Comparison of ENCODE assay signal across 7 mouse cellular contexts in genomic region chr7:139251881-139252301, GRCm38 (mm10). TPM values are rescaled to one million over a fixed set of nuclear protein-coding genes. Genes with fewer than 3 reads are reported as not detected.
DNase-seq lines count a peak whose midpoint lies in the region; ATAC-seq lines count a peak whose summit lies in the region.

No protein-coding gene starts in this region.

- WGBS in neural tube, embryonic 13.5 days = 63% methylated on average over 5 of the region's 5 CpGs
- 60% methylated on average over 5 of the region's 5 CpGs for WGBS in neural tube, embryonic 15.5 days
- WGBS in embryonic facial prominence, embryonic 13.5 days = 64% methylated on average over 5 of the region's 5 CpGs
- 48% methylated on average over 5 of the region's 5 CpGs for WGBS in limb, embryonic 15.5 days

- H3K4me1 ChIP-seq in neural tube, embryonic 13.5 days (replicated peaks) = peaks cover 63% of the 10 kb centered on the region
- H3K4me1 ChIP-seq in neural tube, embryonic 15.5 days = peaks cover 53% of the 10 kb centered on the region
- peaks cover 69% of the 10 kb centered on the region for H3K4me1 ChIP-seq in embryonic facial prominence, embryonic 13.5 days
- peaks cover 57% of the 10 kb centered on the region for H3K4me1 ChIP-seq in limb, embryonic 15.5 days

- peaks cover 22% of the 10 kb centered on the region for H3K27me3 ChIP-seq in neural tube, embryonic 13.5 days
- no peaks in the 10 kb centered on the region for H3K27me3 ChIP-seq in neural tube, embryonic 15.5 days (replicated peaks)
- H3K27me3 ChIP-seq in embryonic facial prominence, embryonic 13.5 days = no peaks in the 10 kb centered on the region
- H3K27me3 ChIP-seq in limb, embryonic 15.5 days = no peaks in the 10 kb centered on the region

- no peak overlapping the region for H3K4me3 ChIP-seq in neural tube, embryonic 13.5 days
- no peak overlapping the region for H3K4me3 ChIP-seq in neural tube, embryonic 15.5 days (replicated peaks)
- no peak overlapping the region for H3K4me3 ChIP-seq in embryonic facial prominence, embryonic 13.5 days
- no peak overlapping the region for H3K4me3 ChIP-seq in limb, embryonic 15.5 days

- no peak overlapping the region for H3K4me2 ChIP-seq in neural tube, embryonic 13.5 days
- H3K4me2 ChIP-seq in neural tube, embryonic 15.5 days = no peak overlapping the region
- H3K4me2 ChIP-seq in embryonic facial prominence, embryonic 13.5 days = no peak overlapping the region
- no peak overlapping the region for H3K4me2 ChIP-seq in limb, embryonic 15.5 days

- ATAC-seq in neural tube, embryonic 13.5 days (ENCODE audit: low read depth) = 0 out of 2 replicates have a peak, but pooled peaks have one; percentile 5
- ATAC-seq in neural tube, embryonic 15.5 days (ENCODE audit: low FRiP score) = no peak
- ATAC-seq in embryonic facial prominence, embryonic 13.5 days (ENCODE audit: insufficient number of reproducible peaks, insufficient read depth, low FRiP score, low TSS enrichment, low read depth) = no peak
- no peak for ATAC-seq in limb, embryonic 15.5 days (ENCODE audit: insufficient number of reproducible peaks, low FRiP score, low TSS enrichment, low read depth)

- H3K27ac ChIP-seq in neural tube, embryonic 13.5 days (replicated peaks) = no peak overlapping the region
- no peak overlapping the region for H3K27ac ChIP-seq in neural tube, embryonic 15.5 days (replicated peaks)
- peak overlapping the region; percentile 41 for H3K27ac ChIP-seq in embryonic facial prominence, embryonic 13.5 days
- H3K27ac ChIP-seq in limb, embryonic 15.5 days = peak overlapping the region; percentile 7; the same call in 1 of the 2 replicates

- peaks cover 17% of the 10 kb centered on the region for H3K36me3 ChIP-seq in neural tube, embryonic 13.5 days
- H3K36me3 ChIP-seq in neural tube, embryonic 15.5 days = peaks cover 15% of the 10 kb centered on the region; the same call in 1 of the 2 replicates
- H3K36me3 ChIP-seq in embryonic facial prominence, embryonic 13.5 days = peaks cover 23% of the 10 kb centered on the region
- peaks cover 18% of the 10 kb centered on the region; the same call in 1 of the 2 replicates for H3K36me3 ChIP-seq in limb, embryonic 15.5 days

- DNase-seq in heart, postnatal 25 days (ENCODE audit: low spot score) = peak; percentile 34
- DNase-seq in testis, postnatal 14 days (ENCODE audit: low spot score) = peak; percentile 49
- no peak for DNase-seq in adipocyte (ENCODE audit: low spot score)

- H3K9ac ChIP-seq in neural tube, embryonic 13.5 days = 0 out of 2 replicates have a peak overlapping the region, but pooled peaks have one; percentile 8
- H3K9ac ChIP-seq in neural tube, embryonic 15.5 days (replicated peaks) = no peak overlapping the region
- H3K9ac ChIP-seq in embryonic facial prominence, embryonic 13.5 days = peak overlapping the region; percentile 49; the same call in 1 of the 2 replicates
- H3K9ac ChIP-seq in limb, embryonic 15.5 days = no peak overlapping the region

- no peaks in the 10 kb centered on the region for H3K9me3 ChIP-seq in neural tube, embryonic 13.5 days
- H3K9me3 ChIP-seq in neural tube, embryonic 15.5 days (replicated peaks) = no peaks in the 10 kb centered on the region
- no peaks in the 10 kb centered on the region for H3K9me3 ChIP-seq in embryonic facial prominence, embryonic 13.5 days
- H3K9me3 ChIP-seq in limb, embryonic 15.5 days = no peaks in the 10 kb centered on the region

- intact Hi-C loops in heart, postnatal 25 days (cut with DNase I) = loop anchor here (2.0 kb wide), 1 partner anchor 21 kb away; no protein-coding TSS in a partner anchor

RNA-seq across cellular contexts. Expression of gene Pwwp2b, which starts 3.6 kb away (rescaled TPM):
- polyA plus RNA-seq in neural tube, embryonic 13.5 days (2015; fragmentation: Nextera tagmentation; extraction: Ambion mirVana) = 5.5 and 6.6 TPM in 2 replicates
- 5.8 and 8.4 TPM in 2 replicates for polyA plus RNA-seq in neural tube, embryonic 15.5 days (2015; fragmentation: Nextera tagmentation; extraction: Ambion mirVana)
- polyA plus RNA-seq in embryonic facial prominence, embryonic 13.5 days (2015; fragmentation: Nextera tagmentation; extraction: Ambion mirVana) = 13.7 and 16.0 TPM in 2 replicates
- total RNA-seq in heart, postnatal 25 days (2021) = 1 to 10 TPM; 8.7 to 9.7 TPM
- polyA plus RNA-seq in limb, embryonic 15.5 days (2015; fragmentation: Nextera tagmentation; extraction: Ambion mirVana) = 15.0 and 15.9 TPM in 2 replicates

RNA-seq across cellular contexts. Expression of gene Stk32c, which starts 38.8 kb away (rescaled TPM):
- polyA plus RNA-seq in neural tube, embryonic 13.5 days (2015; fragmentation: Nextera tagmentation; extraction: Ambion mirVana) = 0.87 and 1.4 TPM in 2 replicates
- polyA plus RNA-seq in neural tube, embryonic 15.5 days (2015; fragmentation: Nextera tagmentation; extraction: Ambion mirVana) = 2.5 TPM in 2 replicates
- 0.18 and 0.22 TPM in 2 replicates for polyA plus RNA-seq in embryonic facial prominence, embryonic 13.5 days (2015; fragmentation: Nextera tagmentation; extraction: Ambion mirVana)
- total RNA-seq in heart, postnatal 25 days (2021) = under 1 TPM; 0.73 to 0.99 TPM
- polyA plus RNA-seq in limb, embryonic 15.5 days (2015; fragmentation: Nextera tagmentation; extraction: Ambion mirVana) = 0.23 and 0.27 TPM in 2 replicates

RNA-seq across cellular contexts. Expression of gene Lrrc27, which starts 39.1 kb away (rescaled TPM):
- 5.2 and 5.4 TPM in 2 replicates for polyA plus RNA-seq in neural tube, embryonic 13.5 days (2015; fragmentation: Nextera tagmentation; extraction: Ambion mirVana)
- polyA plus RNA-seq in neural tube, embryonic 15.5 days (2015; fragmentation: Nextera tagmentation; extraction: Ambion mirVana) = 4.4 and 5.1 TPM in 2 replicates
- polyA plus RNA-seq in embryonic facial prominence, embryonic 13.5 days (2015; fragmentation: Nextera tagmentation; extraction: Ambion mirVana) = 2.0 and 2.1 TPM in 2 replicates
- total RNA-seq in heart, postnatal 25 days (2021) = 10 to 100 TPM; 19.1 to 20.0 TPM
- polyA plus RNA-seq in limb, embryonic 15.5 days (2015; fragmentation: Nextera tagmentation; extraction: Ambion mirVana) = 1.3 and 2.7 TPM in 2 replicates

Comparison
In these comparisons a context has a peak if more than half of its experiments do, and no peak if none do; other contexts are left out.
1. H3K9ac ChIP-seq: peak in neural tube, embryonic 13.5 days (single experiment) and embryonic facial prominence, embryonic 13.5 days (single experiment); none in neural tube, embryonic 15.5 days (single experiment) and limb, embryonic 15.5 days (single experiment).
2. H3K27ac ChIP-seq: peak in embryonic facial prominence, embryonic 13.5 days (single experiment) and limb, embryonic 15.5 days (single experiment); none in neural tube, embryonic 13.5 days (single experiment) and neural tube, embryonic 15.5 days (single experiment).